Mouse (Mus musculus) stomach, embryonic 15.5 days (tissue): ENCODE measurements around the gene Cacng6. TPM values are rescaled to one million over a fixed set of nuclear protein-coding genes. Genes with fewer than 3 reads are reported as not detected.

Experiments
- ATAC-seq: fragments of 200-750 bp; cut with Nextera tagmentation; 2 replicates; pipeline ENCODE4 v1.8.0; 2017; ENCODE audit warnings: low read depth, moderate number of reproducible peaks, moderate TSS enrichment; ENCODE audit not compliant: insufficient read depth, low FRiP score
- H3K27ac ChIP-seq: fragments of 300-500 bp; sonication (generic); 2 replicates; pipeline ENCODE4 v1.5.1; 2015; ENCODE audit warnings: mild to moderate bottlenecking, inconsistent platforms
- H3K27me3 ChIP-seq: fragments of 300-500 bp; sonication (generic); replicated peaks from 2 replicates; pipeline ENCODE4 v1.6.1; 2015; ENCODE audit warnings: inconsistent platforms
- H3K36me3 ChIP-seq: fragments of 300-500 bp; sonication (generic); 2 replicates; pipeline ENCODE4 v1.6.1; 2015; ENCODE audit warnings: inconsistent platforms
- H3K4me1 ChIP-seq: fragments of 300-500 bp; sonication (generic); 2 replicates; pipeline ENCODE4 v1.6.1; 2015; ENCODE audit warnings: inconsistent platforms
- H3K4me2 ChIP-seq: fragments of 300-500 bp; sonication (generic); 2 replicates; pipeline ENCODE4 v1.6.1; 2015; ENCODE audit warnings: mild to moderate bottlenecking, inconsistent platforms
- H3K4me3 ChIP-seq: fragments of 300-500 bp; sonication (generic); replicated peaks from 2 replicates; pipeline ENCODE4 v1.5.1; 2015; ENCODE audit warnings: inconsistent platforms
- H3K9ac ChIP-seq: fragments of 300-500 bp; sonication (generic); 2 replicates; pipeline ENCODE4 v1.6.1; 2015; ENCODE audit warnings: inconsistent platforms
- H3K9me3 ChIP-seq: fragments of 300-500 bp; sonication (generic); 2 replicates; pipeline ENCODE4 v1.6.1; 2016; ENCODE audit warnings: inconsistent platforms
- WGBS: fragments of 180-500 bp; shearing (Covaris S2); methylation state at CpG from one replicate; pipeline ENCODE4 v1.1.7; 2015; 5-methylcytosine and 5-hydroxymethylcytosine counted together
- polyA plus RNA-seq: library from polyadenylated mRNA; unstranded; fragments of >200 nt; fragmentation: Nextera tagmentation; extraction: Ambion mirVana; gene quantifications from 2 replicates; pipeline ENCODE4 v1.2.1, GENCODE M21; 2015

Cacng6 gene
- 0.36 and 0.43 TPM in 2 replicates for polyA plus RNA-seq

DNA sequence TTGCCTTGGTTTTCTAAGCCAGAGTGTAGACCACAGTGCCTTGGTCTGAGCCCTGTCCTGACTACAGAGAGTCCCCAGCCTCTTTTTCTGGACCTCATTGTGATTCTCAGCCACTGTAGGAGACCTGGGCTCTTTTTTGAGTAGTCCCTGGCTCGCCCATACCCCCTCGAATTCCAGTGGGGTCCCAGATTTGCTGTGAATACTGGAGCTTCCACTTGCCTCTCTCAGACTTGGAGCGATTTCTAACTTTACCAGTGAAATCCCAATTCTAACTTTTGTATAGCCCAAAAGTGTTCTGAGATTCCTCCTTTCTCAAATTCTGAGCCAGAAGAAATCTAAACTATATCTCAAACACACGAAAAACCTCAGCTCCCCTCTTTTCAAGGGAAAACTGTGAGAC, at the start of gene Cacng6:
TSS of gene Cacng6 (plus strand) at position 301 of the 400 bp plus-strand sequence.
- H3K9ac ChIP-seq: no peak within 1 kb of the TSS
- WGBS: 49% methylated on average over 4 of the region's 4 CpGs
- H3K4me2 ChIP-seq: peak within 1 kb of the TSS; percentile 46
- ATAC-seq: no peak
- H3K4me1 ChIP-seq: no peaks in the 10 kb centered on the region
- no peaks in the 10 kb centered on the region for H3K36me3 ChIP-seq
- no peaks in the 10 kb centered on the region for H3K9me3 ChIP-seq
- H3K27ac ChIP-seq: no peak within 1 kb of the TSS
- peaks cover 41% of the 10 kb centered on the region for H3K27me3 ChIP-seq
- H3K4me3 ChIP-seq: peak within 1 kb of the TSS; percentile 9; the same call in 1 of the 2 replicates

DNA sequence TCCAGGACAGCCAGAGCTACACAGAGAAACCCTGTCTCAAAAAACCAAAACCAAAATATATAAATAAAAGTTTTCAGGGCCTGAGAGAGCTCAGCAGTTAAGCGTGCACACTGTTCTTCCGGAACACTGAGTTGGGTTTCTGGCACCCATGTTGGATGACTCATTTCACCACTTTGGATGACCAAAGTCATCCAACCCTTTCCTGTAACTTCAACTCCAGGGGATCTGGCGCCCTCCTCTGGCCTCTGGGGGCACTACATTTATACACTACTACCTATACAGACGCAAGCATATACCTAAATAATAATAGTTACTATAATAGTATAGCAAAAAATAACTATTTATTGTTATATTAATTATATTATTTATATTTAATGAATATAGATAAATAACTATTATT, 47.2 kb upstream of the Cacng6 start:
- ATAC-seq: no peak
- Histone ChIP-seq H3K9ac (no peak overlapping the region), H3K4me3 (no peak overlapping the region), H3K27ac (no peak overlapping the region), H3K36me3 (no peaks in the 10 kb centered on the region), H3K27me3 (no peaks in the 10 kb centered on the region), H3K9me3 (no peaks in the 10 kb centered on the region), H3K4me2 (no peak overlapping the region), H3K4me1 (no peaks in the 10 kb centered on the region)
- 62% methylated on average over 4 of the region's 4 CpGs for WGBS

DNA sequence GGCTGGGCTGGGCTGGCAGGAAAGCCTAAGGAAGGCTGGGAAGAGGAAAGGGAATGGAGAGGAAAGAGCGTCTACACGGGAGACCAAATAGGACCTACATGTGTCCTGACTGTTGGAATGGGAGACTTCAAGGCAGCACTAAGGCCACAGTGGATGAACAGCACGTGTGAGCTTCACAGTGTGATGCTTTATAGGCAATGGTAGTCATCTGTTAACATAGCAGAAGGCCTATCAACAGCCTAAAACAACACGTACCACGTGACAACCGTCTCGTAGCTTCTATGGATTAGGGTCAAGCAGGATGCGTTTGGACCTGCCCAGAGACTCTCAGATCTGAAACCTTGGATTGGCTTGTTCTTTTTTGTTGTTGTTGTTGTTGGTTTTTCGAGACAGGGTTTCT, 41.9 kb upstream of the Cacng6 start:
- H3K4me2 ChIP-seq: no peak overlapping the region
- no peak overlapping the region for H3K4me3 ChIP-seq
- no peaks in the 10 kb centered on the region for H3K36me3 ChIP-seq
- ATAC-seq: no peak
- H3K4me1 ChIP-seq: no peaks in the 10 kb centered on the region
- H3K9ac ChIP-seq: no peak overlapping the region
- no peaks in the 10 kb centered on the region for H3K9me3 ChIP-seq
- 83% methylated on average over 9 of the region's 9 CpGs for WGBS
- H3K27me3 ChIP-seq: no peaks in the 10 kb centered on the region
- H3K27ac ChIP-seq: no peak overlapping the region

DNA sequence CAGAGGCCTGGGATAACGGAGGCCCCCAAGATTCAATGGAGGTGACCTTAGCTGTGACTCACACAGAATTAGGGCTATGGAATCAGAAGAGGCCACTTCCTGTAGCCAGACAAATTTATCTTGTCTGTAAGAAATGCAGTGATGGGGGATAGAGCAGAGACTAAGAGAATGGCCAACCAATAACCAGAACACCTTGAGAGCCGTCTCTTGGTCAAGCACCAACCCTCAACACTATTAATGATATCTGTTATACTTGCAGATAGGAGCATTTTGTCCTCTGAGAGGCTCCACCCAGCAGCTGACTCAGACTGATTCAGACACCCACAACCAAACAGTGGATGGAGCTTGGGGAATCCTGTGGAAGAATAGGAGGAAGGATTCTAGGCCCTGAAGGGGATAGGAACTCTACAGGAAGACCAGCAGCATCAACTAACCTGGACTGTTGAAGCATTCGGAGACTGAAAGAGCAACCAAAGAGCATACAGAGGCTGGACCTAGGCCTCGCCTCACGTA, 39.1 kb upstream of the Cacng6 start:
- Histone ChIP-seq H3K36me3 (no peaks in the 10 kb centered on the region), H3K27ac (no peak overlapping the region), H3K4me2 (no peak overlapping the region), H3K27me3 (no peaks in the 10 kb centered on the region), H3K9me3 (no peaks in the 10 kb centered on the region), H3K4me1 (no peaks in the 10 kb centered on the region), H3K9ac (no peak overlapping the region), H3K4me3 (no peak overlapping the region)
- ATAC-seq: no peak
- 89% methylated on average over 5 of the region's 5 CpGs for WGBS

DNA sequence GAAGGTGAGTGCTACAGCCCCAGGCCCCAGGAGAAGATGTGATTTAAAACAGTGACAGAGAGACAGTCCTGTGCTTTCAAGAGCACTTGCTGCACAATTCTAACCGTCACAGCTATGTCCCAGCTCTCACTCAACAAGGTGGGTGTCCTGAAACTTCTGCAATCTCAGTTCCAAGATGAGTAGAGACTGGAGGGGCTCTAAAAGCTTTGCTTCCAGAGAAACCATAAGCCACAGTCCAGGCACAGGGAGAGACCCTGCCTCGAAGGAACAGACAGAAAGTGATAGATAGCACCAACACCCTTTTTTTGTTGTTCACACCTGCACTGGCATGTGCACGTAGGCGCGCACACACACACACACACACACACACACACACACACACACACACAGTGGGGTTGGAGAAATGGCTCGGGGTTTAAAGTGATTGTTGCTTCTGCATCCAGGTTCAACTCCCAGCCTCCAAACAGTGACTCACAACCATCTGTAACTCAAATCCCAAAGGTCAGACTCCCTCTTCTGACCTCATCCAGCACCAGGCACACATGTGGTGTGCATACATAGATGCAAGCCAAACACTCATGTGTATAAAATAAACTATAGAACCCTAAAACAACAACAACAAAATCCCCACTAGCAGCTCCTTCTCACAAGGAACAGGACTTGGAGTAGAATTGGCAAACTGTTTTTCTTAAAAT, 37.8 kb upstream of the Cacng6 start:
- no peak for ATAC-seq
- H3K4me1 ChIP-seq: 0 out of 2 replicates have a peak, but pooled peaks cover 2% of the 10 kb centered on the region
- H3K27ac ChIP-seq: no peak overlapping the region
- no peak overlapping the region for H3K9ac ChIP-seq
- H3K4me2 ChIP-seq: no peak overlapping the region
- H3K27me3 ChIP-seq: no peaks in the 10 kb centered on the region
- H3K9me3 ChIP-seq: no peaks in the 10 kb centered on the region
- H3K36me3 ChIP-seq: no peaks in the 10 kb centered on the region
- WGBS: 81% methylated on average over 6 of the region's 6 CpGs
- no peak overlapping the region for H3K4me3 ChIP-seq

DNA sequence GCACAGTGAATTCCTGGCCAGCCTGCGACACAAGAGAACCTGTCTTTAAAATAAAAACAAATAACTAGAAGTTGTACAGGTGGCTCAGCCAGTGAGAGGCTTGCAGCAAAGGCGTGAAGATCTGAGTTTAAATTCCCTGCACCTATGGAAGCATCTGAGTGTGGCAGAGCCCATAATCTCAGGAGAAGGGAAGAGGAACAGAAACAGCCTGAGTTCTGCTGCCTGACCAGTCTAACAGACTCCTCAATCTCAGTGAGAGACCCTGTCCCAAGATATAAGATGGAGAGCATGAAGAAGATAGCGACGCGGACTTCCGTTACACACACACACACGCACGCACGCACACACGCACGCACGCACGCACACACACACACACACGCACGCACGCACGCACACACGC, 36.2 kb upstream of the Cacng6 start:
- no peaks in the 10 kb centered on the region for H3K27me3 ChIP-seq

DNA sequence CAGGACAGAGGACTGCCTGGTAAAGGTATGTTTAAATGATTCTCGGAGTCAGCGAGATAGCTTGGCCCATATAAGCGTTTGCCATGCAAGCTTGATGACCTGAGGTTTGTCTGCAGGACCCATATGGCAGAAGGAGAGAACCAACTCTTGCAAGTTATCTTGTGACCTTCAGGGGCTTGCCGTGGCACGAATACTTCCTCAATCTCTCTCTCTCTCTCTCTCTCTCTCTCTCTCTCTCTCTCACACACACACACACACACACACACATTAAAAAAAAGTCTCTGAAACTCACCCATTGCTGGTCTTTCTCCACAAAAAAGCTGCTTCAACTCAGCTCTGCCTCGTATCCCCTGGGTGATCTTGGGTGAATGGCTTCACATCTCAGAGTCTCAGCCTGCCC, 35.1 kb upstream of the Cacng6 start:
- 57% methylated on average over 6 of the region's 6 CpGs for WGBS
- Histone ChIP-seq H3K4me2 (no peak overlapping the region), H3K36me3 (no peaks in the 10 kb centered on the region), H3K27ac (no peak overlapping the region), H3K4me1 (0 out of 2 replicates have a peak, but pooled peaks cover 2% of the 10 kb centered on the region), H3K9me3 (no peaks in the 10 kb centered on the region), H3K9ac (no peak overlapping the region), H3K4me3 (no peak overlapping the region), H3K27me3 (no peaks in the 10 kb centered on the region)
- no peak for ATAC-seq

More for the DNA sequence above, 36.2 kb upstream of the Cacng6 start:
- Histone ChIP-seq H3K9ac (no peak overlapping the region), H3K36me3 (no peaks in the 10 kb centered on the region), H3K4me3 (no peak overlapping the region), H3K4me1 (0 out of 2 replicates have a peak, but pooled peaks cover 2% of the 10 kb centered on the region), H3K9me3 (no peaks in the 10 kb centered on the region), H3K27ac (no peak overlapping the region), H3K4me2 (no peak overlapping the region)
- 87% methylated on average over 18 of the region's 18 CpGs for WGBS
- ATAC-seq: no peak

DNA sequence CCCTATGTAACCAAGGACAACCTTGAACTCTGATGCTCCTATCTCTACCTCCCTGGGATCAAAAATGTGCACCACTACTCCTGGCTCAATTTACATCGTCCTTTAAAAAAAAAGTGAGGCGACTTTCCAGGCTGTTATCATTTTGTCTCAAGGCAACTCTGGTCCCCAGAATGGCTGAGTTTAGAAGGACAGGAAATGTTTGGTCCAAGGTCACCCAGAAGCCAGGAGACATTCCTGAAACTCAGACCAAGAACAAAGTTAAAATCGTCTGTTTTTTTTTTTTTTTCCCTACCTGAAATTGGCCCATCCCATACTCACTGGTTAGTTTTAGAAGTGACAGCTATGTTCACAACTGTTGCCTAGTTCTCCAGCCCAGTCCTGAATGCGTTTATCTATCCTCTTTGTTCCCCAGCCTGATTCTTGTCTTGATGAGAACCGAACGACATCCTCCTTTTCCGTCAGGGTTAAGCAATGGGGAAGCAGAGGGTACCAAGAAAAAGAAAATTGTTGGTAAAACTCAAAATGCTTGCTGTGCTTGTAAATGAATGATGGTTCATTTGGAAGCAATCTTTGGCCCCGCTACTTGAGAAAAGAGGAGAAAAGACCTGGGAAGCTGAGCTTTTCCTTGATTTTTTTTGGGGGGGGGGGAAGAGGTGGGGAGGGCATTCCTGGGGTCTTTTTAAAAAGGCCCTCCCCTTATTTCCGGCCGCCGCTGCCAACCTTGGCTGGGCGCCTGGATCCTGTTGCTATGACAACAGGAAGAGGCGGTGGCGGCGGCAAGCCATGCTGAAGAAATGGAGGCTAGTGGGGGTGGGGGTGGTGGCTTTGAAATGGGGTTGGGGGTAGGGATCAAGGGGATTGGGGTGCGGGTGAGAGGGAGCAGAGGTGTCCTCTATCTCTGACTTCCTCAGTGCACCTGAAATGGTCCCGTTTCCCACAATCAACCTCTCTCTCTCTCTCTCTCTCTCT, 34.3 kb upstream of the Cacng6 start:
- no peaks in the 10 kb centered on the region for H3K9me3 ChIP-seq
- 2% methylated on average over 16 of the region's 17 CpGs for WGBS
- no peak overlapping the region for H3K27ac ChIP-seq
- H3K9ac ChIP-seq: no peak overlapping the region
- H3K27me3 ChIP-seq: no peaks in the 10 kb centered on the region
- H3K4me1 ChIP-seq: 0 out of 2 replicates have a peak, but pooled peaks cover 2% of the 10 kb centered on the region
- peak overlapping the region; percentile 52 for H3K4me2 ChIP-seq
- peak overlapping the region; percentile 18; the same call in 1 of the 2 replicates for H3K4me3 ChIP-seq
- ATAC-seq: no peak
- no peaks in the 10 kb centered on the region for H3K36me3 ChIP-seq

DNA sequence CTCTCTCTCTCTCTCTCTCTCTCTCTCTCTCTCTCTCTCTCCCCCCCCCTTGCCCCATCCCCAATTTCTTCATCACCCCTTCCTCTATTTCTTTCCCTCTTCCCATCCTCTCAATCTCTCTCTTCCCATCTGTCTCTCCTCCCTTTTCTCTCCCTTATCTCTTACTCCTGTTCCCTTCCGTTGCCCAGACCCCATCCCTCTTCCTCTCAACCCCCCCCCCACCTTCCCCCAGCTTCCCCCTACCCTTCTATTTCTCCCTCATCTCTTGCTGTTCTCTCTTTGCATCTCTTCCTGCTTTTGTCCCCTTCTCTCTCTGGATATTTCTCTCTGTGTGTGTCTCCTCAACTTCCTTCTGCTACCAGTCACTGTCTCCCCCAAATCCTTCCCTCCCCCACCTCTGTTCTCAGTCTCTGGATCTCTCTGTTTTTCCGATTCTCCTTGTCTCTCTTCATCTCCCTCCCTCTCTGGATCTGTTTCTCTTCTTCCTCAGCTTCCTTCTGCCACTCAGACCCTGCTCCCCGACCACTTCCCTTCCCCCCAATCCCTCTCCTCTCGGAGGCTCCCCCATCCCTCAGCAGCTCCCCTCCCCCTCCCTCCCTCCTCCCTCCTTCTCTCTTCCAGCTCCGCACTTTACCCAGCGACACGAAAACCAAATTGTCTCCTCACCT, 33.4 kb upstream of the Cacng6 start, which contains the start of gene Cacng8:
TSS of gene Cacng8 (plus strand) at position 271 of the 668 bp plus-strand sequence.
- Histone ChIP-seq H3K9ac (no peak within 1 kb of the TSS), H3K9me3 (no peaks in the 10 kb centered on the region), H3K27me3 (no peaks in the 10 kb centered on the region), H3K36me3 (no peaks in the 10 kb centered on the region), H3K4me1 (0 out of 2 replicates have a peak, but pooled peaks cover 2% of the 10 kb centered on the region), H3K4me3 (peak within 1 kb of the TSS; percentile 22), H3K27ac (no peak within 1 kb of the TSS), H3K4me2 (peak within 1 kb of the TSS; percentile 52)
- 0% methylated on average over 7 of the region's 7 CpGs for WGBS
- no peak; the same call in 1 of the 2 replicates for ATAC-seq

DNA sequence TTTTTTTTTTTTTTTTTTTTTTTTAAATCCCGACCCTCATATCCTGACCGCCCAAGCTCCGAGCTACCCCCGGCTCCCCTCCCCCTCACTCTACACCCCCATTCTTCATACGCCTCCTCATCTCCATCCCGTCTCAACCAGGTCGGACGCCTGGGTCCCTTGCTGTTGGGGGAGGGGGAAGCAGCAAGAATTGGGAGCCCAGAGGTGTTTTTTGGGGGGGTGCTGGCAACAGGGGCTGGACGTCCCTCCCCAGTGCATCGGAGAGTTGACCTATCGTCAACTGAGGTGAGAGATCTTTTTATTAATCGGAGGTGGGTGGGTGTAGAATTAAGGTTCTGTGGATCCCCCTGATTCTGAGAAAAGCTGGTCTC, 32.9 kb upstream of the Cacng6 start:
- Histone ChIP-seq H3K4me2 (peak overlapping the region; percentile 52), H3K36me3 (no peaks in the 10 kb centered on the region), H3K27ac (no peak overlapping the region), H3K4me1 (0 out of 2 replicates have a peak, but pooled peaks cover 2% of the 10 kb centered on the region), H3K4me3 (peak overlapping the region; percentile 22), H3K9ac (no peak overlapping the region), H3K9me3 (no peaks in the 10 kb centered on the region), H3K27me3 (no peaks in the 10 kb centered on the region)
- no peak for ATAC-seq
- WGBS: 8% methylated on average over 12 of the region's 12 CpGs

DNA sequence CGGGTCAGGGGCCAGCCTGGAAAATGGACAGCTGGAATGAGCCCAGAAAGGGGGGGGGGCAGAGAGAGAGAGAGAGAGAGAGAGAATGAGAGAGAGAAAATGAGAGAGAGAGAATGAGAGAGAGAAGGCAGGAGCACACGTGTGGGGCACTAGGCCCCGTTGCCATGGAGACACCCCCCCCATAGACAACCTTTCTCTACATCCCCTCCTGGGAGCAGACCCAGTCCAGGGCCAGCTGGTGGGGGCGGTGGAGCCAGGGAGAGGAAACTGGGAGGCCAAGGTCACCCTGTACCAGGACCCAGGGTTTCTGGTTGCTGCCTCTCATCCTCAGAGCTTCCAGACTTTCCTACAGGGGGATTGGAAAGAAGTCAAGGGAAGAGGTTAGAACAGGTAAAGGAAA, 32.2 kb upstream of the Cacng6 start:
- Histone ChIP-seq H3K27me3 (no peaks in the 10 kb centered on the region), H3K9ac (no peak overlapping the region), H3K4me3 (no peak overlapping the region), H3K27ac (no peak overlapping the region), H3K4me2 (no peak overlapping the region), H3K9me3 (no peaks in the 10 kb centered on the region), H3K4me1 (0 out of 2 replicates have a peak, but pooled peaks cover 2% of the 10 kb centered on the region), H3K36me3 (no peaks in the 10 kb centered on the region)
- WGBS: 16% methylated on average over 4 of the region's 4 CpGs
- ATAC-seq: no peak
